Mouse (Mus musculus) right cerebral cortex, postnatal 25 days (tissue): ENCODE measurements around the gene Cela2a.
"Not testable (repeated sequence)": the region's sequence is repeated elsewhere in the genome, so short reads cannot be mapped to it uniquely, and the experiment has no call there.

Experiments
- DNase-seq: peaks from one replicate; pipeline ENCODE4 v3.0.0; 2022

Cela2a gene

DNA sequence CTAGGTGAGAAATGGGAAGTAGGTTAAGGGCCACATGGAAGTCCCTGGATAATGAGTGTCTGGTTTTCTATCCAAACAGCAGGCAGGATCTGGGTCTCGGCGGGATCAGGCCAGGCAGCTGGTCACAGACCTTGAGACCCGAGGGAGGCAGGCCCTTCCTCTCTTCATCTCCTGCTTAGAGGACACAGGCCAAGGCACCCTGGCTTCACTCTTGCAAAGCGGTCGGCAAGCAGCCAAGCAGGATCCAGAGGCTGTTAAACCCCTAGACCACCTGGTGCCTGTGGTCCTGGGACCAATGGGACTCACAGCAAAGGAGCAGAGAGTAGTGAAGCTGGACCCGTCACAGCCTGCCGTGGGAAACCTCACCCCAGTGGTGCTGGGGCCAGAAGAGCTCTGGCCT, 29.6 kb downstream of the Cela2a start:
- DNase-seq: no peak

DNA sequence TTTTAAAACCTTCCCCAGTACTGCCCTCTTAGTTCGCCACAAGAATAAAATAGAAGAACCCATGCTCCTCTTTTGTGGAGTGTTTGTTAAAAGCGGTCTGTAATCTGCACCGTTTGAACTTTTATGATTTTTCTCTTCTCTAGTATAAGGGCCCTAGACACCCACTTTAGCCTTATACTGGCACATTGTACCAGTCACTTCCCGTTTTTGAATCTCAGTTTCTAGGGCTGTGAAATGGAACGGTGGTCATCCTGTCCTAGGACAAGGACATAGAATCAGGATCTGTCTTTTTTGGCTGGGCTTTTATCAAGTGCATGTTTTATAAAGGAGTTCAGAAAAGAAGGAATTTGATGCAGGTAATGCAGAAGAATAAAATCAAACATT, 31.8 kb downstream of the Cela2a start:
- DNase-seq: no peak

DNA sequence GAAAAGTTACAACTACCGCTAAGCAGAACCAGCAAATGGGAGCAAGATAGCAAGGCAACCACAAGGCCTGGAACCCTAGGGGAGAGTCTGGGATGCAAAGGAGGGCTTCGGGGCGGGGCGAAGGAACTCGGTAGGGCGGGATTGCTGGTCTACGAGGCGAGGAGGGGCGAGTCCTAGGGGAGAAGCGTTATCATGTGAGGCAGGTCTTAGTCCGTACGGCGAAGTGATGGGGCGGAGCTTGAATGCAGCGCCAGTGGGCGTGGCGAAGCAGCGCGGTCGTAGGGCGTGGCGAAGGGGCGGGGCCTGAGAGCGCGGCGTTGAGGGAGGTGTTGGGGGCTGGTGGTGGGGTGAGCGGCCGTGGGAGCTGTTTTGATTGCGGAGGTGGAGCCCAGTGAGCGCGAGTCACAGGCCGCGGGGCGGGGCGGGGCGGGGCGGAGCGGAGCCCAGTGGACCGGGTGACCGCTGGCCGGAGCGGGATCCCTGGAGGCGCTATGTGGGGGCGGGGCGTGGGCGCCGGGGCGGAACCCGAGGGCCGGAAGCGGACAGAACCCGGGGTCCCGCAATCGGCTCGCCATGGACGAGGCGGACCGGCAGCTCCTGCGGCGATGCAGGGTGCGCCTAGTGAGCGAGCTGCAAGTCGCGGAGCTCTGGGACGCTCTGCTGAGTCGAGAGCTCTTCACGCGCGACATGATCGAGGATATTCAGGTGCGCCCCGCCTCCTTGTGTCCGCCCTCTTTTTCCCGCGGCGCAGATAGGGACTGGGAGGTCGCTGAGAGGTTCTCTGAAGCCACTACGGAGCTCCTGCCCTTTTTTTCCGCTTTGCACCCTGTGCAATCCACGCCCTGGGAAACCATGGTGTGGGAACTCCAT, 32.4 kb downstream of the Cela2a start, which contains the start of gene Casp9:
Gene Casp9, plus strand, starts transcription at position 331 of the 870 bp plus-strand sequence.
- DNase-seq: peak; percentile 95

DNA sequence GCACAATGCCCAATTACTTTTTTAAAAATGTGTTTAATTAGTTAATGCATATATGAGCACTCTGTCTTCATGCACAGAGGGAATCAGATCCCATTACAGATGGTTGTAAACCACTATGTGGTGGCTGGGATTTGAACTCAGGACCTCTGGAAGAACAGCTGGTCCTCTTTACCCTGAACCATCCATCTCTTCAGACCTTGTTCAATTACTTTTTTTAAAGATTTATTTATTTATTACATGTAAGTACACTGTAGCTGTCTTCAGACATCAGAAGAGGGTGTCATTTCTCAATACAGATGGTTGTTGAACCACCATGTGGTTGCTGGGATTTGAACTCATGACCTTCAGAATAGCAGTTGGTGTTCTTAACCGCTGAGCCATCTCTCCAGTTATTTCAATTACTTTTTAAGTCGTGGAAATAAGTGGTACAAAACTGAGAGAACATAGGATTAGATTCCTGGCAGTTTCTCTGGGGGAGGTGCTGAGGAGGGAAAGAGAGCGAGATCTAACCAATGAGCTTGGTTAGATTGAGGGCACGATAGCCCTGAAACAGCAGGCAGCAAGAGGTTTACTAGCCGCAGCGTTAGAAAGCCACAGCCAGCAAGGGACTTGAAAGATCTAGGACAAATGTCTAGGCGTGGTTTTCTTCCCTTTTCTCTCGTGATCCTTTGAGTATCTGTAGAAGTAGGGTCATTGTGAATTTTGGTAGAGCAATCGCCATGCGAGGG, 33.2 kb downstream of the Cela2a start:
- DNase-seq: no peak

DNA sequence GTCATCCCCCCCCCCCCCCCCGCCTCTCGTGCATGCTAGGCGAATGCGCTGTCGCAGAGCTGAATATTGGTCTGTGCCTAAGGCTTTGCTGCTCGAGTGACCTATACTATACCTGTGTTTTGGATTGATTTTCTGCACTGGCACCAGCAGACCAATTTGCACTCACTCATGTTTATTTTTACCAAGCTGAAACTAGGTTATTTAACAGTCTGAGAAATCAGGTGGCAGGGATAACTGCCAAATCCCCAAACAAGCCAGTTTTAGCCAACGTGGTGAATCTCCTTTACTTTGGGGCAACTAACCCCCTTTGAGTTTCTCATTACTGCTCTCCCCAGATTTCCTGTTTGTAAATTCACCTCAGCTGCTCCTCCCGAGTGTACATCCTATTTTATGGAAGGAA, 34.0 kb downstream of the Cela2a start:
- no peak for DNase-seq

DNA sequence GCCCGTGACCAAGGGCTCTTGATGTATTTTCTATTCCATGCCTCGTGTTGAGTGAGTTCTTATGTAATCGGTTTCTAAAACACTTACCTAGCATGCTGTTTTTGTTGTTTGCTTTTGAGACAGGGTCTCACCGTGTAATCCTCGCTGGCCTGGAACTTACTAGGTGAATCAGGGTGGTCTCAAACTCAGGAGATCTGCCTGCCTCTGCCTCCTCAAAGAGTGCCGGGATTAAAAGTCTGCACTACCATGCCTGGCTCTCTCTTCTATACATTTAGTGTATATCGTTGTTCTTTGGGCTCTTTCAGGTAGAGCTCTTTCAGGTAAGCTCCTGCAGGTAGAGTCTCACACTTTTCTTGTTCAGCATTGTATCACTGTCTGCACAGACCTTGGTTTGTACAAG, 34.5 kb downstream of the Cela2a start:
- no peak for DNase-seq

DNA sequence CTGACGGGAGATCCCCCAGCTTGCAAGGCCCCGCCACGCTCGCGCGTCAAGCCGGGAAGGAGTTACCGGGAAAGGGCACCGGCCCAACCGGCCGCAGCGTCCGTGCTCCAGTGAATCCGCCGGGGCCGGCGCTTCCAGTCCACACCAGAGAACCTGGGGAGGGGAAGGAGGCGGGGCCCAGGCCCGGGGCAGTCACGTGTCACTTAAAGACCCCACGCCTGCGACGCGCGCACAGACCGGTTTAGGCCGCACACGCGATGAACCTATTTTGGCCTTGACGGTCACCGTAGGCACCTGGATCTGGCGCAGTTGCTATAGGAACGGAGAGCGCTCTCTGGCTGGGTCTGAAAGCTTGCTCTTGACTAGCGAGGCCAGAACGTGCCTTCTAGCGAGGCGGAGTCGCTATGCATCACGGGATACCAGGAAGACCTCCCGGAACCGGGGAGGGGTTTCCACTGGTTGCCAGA, 35.4 kb downstream of the Cela2a start, which contains the start of gene Dnajc16:
Gene Dnajc16, minus strand, starts transcription at position 408 of the 467 bp plus-strand sequence.
- DNase-seq: peak; percentile 96

DNA sequence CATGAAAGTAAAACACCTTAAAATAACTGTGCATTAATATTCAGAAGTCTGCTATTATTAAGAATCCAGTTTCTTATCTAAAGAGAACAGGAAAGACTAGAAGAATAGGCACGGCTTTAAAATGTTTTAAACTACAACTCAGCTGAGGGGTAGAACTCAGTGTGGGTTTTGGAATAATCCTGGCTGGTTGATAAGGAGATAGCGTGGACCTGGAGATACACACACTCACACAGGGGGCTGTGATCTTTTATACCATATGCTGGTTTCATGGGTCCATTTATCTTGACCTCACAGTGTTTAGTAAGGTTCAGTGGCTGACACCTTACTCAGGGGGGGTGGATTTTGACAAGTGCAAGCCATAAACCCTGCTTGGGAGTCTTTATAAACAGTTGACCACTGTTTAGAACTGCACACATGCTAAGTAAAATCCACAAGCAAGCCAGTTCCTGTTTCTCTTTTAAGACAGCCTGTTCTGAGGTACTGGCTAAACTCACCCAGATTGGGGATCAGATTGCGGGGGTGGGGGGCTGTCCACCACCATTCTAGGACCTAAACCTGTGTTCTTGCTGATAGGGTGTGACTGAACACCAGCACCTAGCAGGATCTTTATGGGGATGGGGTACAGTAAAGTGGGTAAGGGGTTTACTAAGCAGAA, 36.3 kb downstream of the Cela2a start:
- DNase-seq: no peak

DNA sequence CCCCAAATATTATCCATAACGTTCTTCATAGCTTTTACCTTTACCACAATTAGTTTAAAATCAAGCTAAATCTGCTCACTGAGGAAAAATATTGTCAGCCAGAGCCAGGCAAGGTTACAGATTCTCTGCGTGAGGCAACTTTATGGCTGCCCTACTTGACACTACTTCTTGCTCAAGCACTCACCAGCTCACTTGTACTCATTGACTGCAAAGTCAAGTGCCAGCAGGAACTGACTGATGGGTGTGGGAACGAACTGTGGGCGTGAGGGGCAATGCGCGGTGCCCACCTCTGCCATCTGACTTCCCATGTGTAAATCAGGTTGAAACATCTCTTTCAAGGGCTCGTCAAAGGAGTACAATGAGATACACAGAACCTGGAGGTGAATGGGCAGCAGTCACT, 38.5 kb downstream of the Cela2a start:
- DNase-seq: no peak

DNA sequence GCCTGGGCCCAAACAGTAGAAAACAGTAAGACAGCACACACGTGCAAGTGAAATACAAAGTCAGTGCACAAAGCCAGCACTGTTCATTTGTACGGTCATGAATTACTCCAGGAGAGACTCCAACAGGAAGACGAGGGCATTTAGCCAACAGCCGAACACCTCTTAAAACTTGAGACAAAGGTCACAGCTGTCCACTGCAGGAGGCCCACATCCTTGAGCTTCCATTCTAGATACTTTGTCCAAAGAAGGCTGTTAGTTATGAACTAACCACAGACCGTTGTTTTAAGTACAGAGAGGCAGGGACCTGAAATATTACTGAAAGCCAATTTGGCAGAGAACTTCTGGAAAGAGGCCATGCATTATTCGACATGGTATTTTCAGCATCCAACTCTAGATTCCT, 38.9 kb downstream of the Cela2a start:
- no peak for DNase-seq

DNA sequence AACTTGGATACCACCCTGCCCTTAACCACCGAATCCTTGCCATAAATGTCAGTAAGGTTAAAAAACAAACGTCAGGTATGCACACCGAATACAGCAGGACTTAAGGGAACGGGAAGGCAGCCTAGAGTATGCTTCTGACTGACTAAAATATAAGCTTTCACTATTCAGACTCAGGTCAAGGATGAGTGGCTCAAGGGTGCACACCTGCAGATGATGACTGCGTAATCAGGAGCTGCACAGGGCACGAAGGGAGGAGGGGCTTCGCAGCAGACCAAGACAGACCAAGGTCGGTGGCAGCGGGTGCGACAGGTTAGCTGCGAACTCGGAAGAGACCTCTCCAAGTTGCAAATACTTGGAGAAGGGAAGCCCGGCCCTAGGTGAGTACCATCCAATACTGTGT, 39.8 kb downstream of the Cela2a start:
- no peak for DNase-seq

DNA sequence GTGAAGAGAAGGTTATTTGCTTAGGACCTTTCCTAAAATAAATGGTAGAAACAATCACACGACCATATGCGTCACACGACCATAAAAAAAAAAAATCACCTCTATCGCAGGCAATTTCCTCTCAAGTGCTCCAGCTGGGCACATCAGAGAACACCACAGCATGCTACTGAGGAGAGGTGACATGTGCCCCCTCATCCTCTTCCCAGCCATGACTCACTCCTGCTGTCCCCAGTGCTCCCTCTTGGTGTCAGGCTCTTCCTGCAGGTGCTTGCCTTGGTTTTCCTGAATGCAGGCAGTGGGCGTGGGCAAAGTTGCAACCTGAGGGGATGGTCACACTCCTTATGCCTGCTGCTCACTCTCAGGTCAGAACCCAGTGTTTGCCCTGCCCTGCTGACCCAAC, 41.1 kb downstream of the Cela2a start:
- no peak for DNase-seq

DNA sequence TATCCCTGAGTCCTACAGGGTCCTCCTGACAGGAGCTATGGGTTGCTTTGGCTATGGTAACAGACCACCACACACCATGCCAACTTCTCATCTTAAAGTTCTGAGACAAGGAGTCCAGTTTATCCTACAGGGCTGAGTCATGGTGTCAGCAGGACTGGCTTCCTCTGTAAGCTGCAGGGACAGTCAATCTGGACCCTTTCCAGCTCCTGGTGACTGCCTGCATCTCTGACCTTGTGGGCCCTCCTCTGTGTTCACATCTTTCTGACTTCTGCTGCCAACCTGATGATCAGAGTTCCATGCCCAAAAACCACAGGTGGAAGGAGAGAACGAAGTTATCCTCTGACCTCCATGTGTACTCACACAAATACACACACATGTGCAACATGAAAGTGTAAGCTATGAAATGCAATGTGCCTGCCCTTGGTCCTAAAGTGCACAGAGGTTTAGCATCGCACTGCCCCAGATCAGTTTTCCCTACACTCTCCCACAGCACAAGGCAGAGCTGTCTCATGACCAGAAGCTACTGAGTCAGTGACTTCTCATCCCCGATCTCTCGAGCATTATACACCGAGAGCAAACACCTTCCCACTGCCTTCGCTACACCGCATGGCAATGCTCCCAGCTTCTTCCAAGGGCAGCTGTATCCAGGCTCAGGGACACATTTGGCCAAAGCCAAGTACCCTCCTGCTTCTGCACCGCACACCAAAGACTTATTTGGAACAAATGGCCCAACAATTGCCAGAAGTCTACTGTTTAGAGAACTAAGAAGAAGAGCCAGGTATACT, 44.6 kb downstream of the Cela2a start:
- no peak for DNase-seq

DNA sequence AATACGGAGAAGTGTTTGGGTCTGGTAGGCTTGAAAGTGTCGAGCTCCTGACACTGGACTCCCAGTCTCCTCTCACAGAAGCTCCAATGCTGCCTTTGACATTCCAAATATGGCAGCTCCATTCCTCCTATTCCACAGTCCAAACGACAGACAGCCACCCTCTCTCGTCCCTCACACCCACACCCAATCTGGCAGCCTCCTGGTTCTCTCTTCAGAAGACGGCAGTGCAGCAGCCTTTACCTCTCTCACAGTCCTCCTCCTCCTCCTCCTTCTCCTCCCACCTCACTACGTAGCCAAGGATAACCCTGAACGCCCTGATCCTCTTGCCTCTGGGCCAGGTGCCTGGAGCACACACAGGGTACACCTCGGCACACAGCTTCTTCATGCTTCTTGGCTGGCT, 46.1 kb downstream of the Cela2a start:
- peak; percentile 76 for DNase-seq

DNA sequence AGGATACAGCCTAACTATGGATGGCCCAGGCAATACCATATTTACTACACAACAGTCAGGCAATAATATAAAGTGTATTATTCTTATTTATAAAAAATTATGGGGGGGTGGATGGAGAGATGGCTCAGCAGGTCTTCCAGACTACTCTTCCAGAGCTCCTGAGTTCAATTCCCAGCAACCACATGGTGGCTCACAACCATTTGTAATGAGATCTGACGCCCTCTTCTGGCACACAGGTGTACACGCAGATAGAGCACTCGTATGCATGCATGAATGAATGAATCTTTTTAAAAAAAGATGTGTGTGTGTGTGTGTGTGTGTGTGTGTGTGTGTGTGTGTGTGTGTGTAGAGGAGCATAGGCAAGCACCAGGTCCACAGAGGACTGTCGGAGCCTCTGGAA, 52.9 kb downstream of the Cela2a start:
- not testable (repeated sequence) for DNase-seq

DNA sequence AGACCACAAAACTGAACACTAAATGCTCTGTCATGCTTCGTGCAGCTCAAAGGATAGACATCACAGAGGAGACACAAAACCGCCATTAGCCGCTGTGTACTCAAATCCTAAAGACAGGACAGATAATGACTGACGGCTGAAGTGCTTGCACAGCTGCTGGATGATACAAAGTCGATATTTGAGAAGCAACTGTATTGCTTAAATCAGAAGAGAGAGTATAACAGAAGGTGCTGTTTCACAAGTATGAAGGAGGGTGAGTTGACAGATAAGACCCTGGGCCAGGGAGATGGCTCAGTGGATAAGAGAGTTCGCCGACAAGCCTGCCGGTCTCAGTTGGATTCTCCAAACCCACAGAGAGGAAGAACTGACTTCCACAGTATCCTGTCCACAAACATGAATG, 54.1 kb downstream of the Cela2a start:
- no peak for DNase-seq

DNA sequence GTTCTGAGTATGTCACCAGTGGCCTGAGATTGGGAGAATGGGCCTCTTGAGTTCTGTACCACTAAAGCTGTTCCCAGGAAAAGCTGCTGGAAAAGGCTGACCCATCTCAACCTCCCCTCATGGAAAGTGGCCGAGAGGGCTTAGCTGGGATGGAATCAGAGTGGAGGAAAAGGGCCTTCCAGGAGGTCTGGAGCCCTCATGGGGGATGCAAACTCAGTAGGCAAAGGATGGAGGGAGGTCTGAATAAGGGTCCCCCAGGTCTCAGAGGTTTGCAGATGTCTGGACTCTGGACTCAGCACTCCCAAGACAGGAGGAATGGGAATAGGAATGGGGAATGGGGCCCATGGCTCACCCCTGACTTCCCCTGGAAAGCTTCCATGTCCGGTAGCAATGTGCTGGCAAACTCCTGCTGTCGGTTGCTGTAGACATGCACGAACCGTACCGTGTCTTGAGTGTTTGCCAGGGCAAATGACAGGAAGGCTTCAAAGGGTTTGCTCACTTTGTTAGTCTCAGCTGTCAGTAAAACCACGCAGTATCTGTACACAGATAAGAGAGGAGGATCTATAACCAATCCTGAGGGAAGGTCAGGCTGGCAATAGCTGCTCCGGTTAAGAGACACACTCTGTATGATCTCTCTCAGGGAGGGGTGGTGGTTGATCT, 56.3 kb downstream of the Cela2a start:
- DNase-seq: no peak

DNA sequence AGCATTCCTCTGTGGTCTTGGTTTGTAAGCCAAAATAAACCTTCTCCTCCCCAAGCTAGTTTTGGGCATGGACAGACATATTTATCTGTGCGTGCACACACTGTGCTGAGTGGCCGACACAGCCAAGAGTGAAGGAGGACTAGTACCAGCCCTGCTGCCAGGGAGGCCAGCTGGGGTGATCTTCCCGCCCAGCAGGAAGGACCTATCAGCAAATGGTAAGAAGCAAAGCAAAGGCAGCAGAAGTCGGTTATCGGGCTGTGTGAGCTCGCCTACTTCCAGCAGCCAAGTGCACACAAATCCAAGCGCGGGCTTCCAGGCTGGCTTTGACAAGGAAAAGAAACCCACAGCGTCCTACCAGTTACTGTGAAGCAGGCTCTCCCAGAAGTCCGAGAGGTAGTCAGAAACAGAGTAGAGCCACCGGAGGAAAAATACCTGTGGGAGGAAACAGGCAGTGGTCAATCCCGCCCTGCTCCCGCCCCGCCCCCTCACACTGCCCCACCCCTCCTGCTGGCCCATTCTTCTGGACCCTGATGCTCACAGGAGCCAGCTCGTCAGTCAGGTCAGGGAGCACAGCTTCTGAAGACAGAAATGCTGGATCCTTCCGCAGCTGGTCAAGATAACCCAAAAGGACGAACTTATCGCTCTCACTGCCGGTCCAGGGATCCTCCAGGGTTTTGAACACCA, 58.5 kb downstream of the Cela2a start:
- DNase-seq: no peak

DNA sequence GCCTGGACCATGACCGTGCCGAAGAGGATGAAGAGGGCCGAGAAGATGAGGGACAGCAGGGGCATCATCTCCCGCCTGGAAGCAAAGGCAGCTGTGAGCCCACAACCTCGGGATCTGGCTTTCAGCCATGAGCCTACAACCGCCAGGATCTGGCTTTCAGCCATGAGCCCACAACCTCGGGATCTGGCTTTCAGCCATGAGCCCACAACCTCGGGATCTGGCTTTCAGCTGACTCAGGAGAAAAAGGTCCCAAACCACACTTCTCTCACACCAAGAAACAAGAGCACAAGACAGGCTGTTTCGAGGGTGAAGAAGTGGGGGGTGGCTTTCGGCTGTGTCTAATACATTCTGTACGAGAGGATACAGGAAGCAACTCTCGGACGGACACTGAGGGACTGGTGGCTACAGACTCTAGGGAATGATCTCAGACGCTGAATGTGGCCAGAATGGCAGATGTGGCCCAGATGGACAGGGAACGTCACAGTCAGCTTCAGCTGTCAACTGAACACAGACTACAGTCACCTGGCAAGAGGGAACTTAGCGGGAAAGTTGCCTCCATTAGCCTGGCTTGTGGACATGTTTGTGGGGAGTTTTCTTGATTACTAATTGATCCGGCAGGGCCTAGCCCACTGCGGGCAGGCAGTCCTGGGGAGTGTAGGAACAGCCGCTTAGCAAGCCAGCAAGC, 59.1 kb downstream of the Cela2a start:
- no peak for DNase-seq

DNA sequence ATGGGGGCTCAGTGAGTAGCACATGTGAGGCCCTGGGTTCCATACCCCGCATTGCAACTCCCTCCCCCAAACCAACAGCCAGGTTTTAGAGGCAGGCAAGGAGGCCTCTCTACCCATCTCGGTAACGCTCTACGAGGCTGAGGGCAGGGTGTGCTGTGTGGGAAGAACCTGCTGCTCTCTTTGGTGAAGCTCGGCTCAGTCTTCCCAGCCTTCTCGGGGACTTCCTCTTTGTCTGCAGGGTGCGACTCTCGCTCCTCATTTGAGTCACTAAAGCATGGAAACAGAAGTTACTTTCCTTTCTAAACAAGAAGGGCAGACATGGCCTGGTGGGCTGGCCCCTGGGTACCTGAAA, 59.7 kb downstream of the Cela2a start:
- DNase-seq: no peak

DNA sequence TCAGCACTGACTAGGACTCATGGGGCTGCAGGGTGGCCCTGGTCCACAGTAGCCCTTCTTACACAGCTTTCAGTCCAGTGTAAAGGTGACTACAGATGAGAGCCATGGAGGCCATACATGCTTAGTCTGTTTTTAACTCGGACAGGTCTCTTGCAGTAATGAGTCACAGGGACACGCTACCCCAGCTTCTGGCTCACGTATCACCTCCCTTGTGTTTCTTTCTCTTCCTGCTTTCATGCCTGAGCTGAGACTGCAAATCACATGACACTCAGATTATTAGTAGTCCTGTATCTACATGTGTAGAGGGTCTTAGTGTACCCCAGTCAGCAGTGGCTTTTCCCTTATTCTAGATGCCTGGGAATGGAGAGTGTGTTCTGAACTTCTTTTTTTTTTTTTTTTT, 61.0 kb downstream of the Cela2a start:
- no peak for DNase-seq
